Mouse (Mus musculus) spleen, adult 12 weeks (tissue): Measurements from ENCODE around the gene Arhgef3.
A peak's percentile ranks its signal among the peaks of the same experiment; 100 is the strongest.
"Not testable (repeated sequence)": the region's sequence is repeated elsewhere in the genome, so short reads cannot be mapped to it uniquely, and the experiment has no call there.

Experiments
- DNase-seq: peaks from one replicate; pipeline ENCODE4 v3.0.0; 2022; ENCODE audit warnings: low spot score

Gene Arhgef3

GRCm38 (mm10) chr14:27231974-27232780 lies 117.5 kb downstream of the Arhgef3 start:
- DNase-seq = no peak

- no peak for DNase-seq
These were observed 118.4 kb downstream of the Arhgef3 start for GRCm38 (mm10) chr14:27233056-27233455.

- DNase-seq = no peak
These were observed 119.0 kb downstream of the Arhgef3 start for GRCm38 (mm10) chr14:27233656-27234055.

- DNase-seq = no peak
These were observed 119.7 kb downstream of the Arhgef3 start for GRCm38 (mm10) chr14:27234270-27234840.

GRCm38 (mm10) chr14:27235897-27236553 lies 121.3 kb downstream of the Arhgef3 start:
- DNase-seq = no peak

- DNase-seq = peak; percentile 22
These were observed 123.0 kb downstream of the Arhgef3 start for GRCm38 (mm10) chr14:27237522-27238187.

GRCm38 (mm10) chr14:27238600-27239118 lies 124.0 kb downstream of the Arhgef3 start:
- no peak for DNase-seq

GRCm38 (mm10) chr14:27239551-27240091 lies 124.9 kb downstream of the Arhgef3 start:
- no peak for DNase-seq

- DNase-seq = no peak
These were observed 127.6 kb downstream of the Arhgef3 start for GRCm38 (mm10) chr14:27242253-27242652.

- DNase-seq = no peak
These were observed 128.1 kb downstream of the Arhgef3 start for GRCm38 (mm10) chr14:27242769-27243168.

- no peak for DNase-seq
These were observed 128.9 kb downstream of the Arhgef3 start for GRCm38 (mm10) chr14:27243585-27243984.

GRCm38 (mm10) chr14:27244898-27245297 lies 130.2 kb downstream of the Arhgef3 start:
- DNase-seq = no peak

GRCm38 (mm10) chr14:27246424-27246823 lies 131.7 kb downstream of the Arhgef3 start:
- no peak for DNase-seq

- not testable (repeated sequence) for DNase-seq
These were observed 132.2 kb downstream of the Arhgef3 start for GRCm38 (mm10) chr14:27246948-27247347.

- DNase-seq = no peak
These were observed 134.4 kb downstream of the Arhgef3 start for GRCm38 (mm10) chr14:27249121-27249520.

- no peak for DNase-seq
These were observed 135.6 kb downstream of the Arhgef3 start for GRCm38 (mm10) chr14:27250281-27250789.

GRCm38 (mm10) chr14:27253391-27253790 lies 138.7 kb downstream of the Arhgef3 start:
- no peak for DNase-seq

GRCm38 (mm10) chr14:27262349-27262748 lies 147.7 kb downstream of the Arhgef3 start:
- no peak for DNase-seq

- DNase-seq = no peak
These were observed 151.9 kb downstream of the Arhgef3 start for GRCm38 (mm10) chr14:27266601-27267000.

- DNase-seq = no peak
These were observed 153.4 kb downstream of the Arhgef3 start for GRCm38 (mm10) chr14:27268137-27268536.

- no peak for DNase-seq
These were observed 154.4 kb downstream of the Arhgef3 start for GRCm38 (mm10) chr14:27268986-27269700.
